Mouse (Mus musculus) testis, adult 2 months (tissue): ENCODE data around the gene Ssh1.

ENCODE experiments used
- CTCF ChIP-seq: fragments of 200-500 bp; IDR thresholded peaks from 2 replicates; pipeline ENCODE4 v1.5.1; 2012; ENCODE audit warnings: low read depth, mild to moderate bottlenecking, inconsistent platforms, low read length, moderate library complexity; ENCODE audit not compliant: control insufficient read depth, insufficient read depth, insufficient replicate concordance
- POLR2A ChIP-seq: fragments of 200-500 bp; IDR thresholded peaks from 2 replicates; pipeline ENCODE4 v1.6.1; 2012; ENCODE audit warnings: low read depth, mild to moderate bottlenecking, inconsistent platforms, low read length, moderate library complexity; ENCODE audit not compliant: control insufficient read depth

DNA sequence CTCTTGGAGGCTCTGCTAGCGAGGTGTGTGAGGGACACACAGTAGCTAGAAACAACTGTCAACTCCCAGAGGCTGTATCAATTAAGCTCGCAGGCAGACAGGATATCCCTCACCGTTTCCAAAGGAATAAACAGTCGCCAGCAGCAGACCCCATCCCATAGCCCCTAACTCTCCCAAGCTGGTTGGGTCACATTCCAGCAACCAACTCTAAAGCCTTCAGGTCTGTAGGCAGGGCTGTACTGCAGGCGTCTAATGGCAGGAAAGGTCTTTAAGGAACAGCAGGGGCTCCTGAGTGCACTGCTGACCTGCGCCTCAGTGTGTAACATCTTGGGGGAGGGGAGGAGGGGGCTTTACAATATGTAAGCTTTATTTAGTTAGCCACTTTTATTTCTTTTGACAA is 34.7 kb downstream of the Ssh1 start:
- TF ChIP-seq CTCF: no peak
- TF ChIP-seq POLR2A: no peak
